Mouse (Mus musculus): Measurements from ENCODE around the gene Tktl1. TPM values are rescaled to one million over a fixed set of nuclear protein-coding genes. Genes with fewer than 3 reads are reported as not detected.

Gene Tktl1
- polyA plus RNA-seq, 2 experiments from 2014 or later = 2.6 to 4.5 TPM

Other genes with a start within 250 kb of the Tktl1 start
- 1 to 10 TPM; 5.2 to 5.8 TPM for gene Renbp, start 246.4 kb upstream of the Tktl1 start, polyA plus RNA-seq (2017; shearing (Covaris generic))
- 10 to 100 TPM; 26.8 to 36.6 TPM for gene Hcfc1, start 210.9 kb upstream of the Tktl1 start, polyA plus RNA-seq (2017; shearing (Covaris generic))
- 10 to 100 TPM; 22.5 to 26.5 TPM for gene Irak1, start 153.3 kb upstream of the Tktl1 start, polyA plus RNA-seq (2017; shearing (Covaris generic))
- not detected for gene Opn1mw, start 49.8 kb upstream of the Tktl1 start, polyA plus RNA-seq (2017; shearing (Covaris generic))
- gene Mecp2, start 41.9 kb upstream of the Tktl1 start, polyA plus RNA-seq (2017; shearing (Covaris generic)) = 10 to 100 TPM; 16.3 to 18.2 TPM
- not detected for gene Tex28, start 9.4 kb upstream of the Tktl1 start, polyA plus RNA-seq (2017; shearing (Covaris generic))
- gene Flna, start 72.6 kb downstream of the Tktl1 start, polyA plus RNA-seq (2017; shearing (Covaris generic)) = 100 to 1,000 TPM; 202 to 298 TPM
- 10 to 100 TPM; 47.0 to 48.0 TPM for gene Emd, start 77.4 kb downstream of the Tktl1 start, polyA plus RNA-seq (2017; shearing (Covaris generic))
- gene Rpl10, start 93.6 kb downstream of the Tktl1 start, polyA plus RNA-seq (2017; shearing (Covaris generic)) = 1,000 to 10,000 TPM in 1 of 2 experiments, 100 to 1,000 TPM in 1; 640 to 1,689 TPM
- gene Taz, start 104.7 kb downstream of the Tktl1 start, polyA plus RNA-seq (2017; shearing (Covaris generic)) = 10 to 100 TPM; 42.1 to 51.3 TPM
- gene Dnase1l1, start 105.1 kb downstream of the Tktl1 start, polyA plus RNA-seq (2017; shearing (Covaris generic)) = 10 to 100 TPM; 16.6 to 18.5 TPM
- 100 to 1,000 TPM; 139 to 153 TPM for gene Atp6ap1, start 119.8 kb downstream of the Tktl1 start, polyA plus RNA-seq (2017; shearing (Covaris generic))
- 100 to 1,000 TPM; 176 to 227 TPM for gene Gdi1, start 127.7 kb downstream of the Tktl1 start, polyA plus RNA-seq (2017; shearing (Covaris generic))
- 10 to 100 TPM; 63.2 to 71.0 TPM for gene Fam50a, start 135.8 kb downstream of the Tktl1 start, polyA plus RNA-seq (2017; shearing (Covaris generic))
- gene Plxna3, start 151.8 kb downstream of the Tktl1 start, polyA plus RNA-seq (2017; shearing (Covaris generic)) = 1 to 10 TPM in 1 of 2 experiments, under 1 TPM in 1; 0.74 to 2.5 TPM
- gene Lage3, start 176.4 kb downstream of the Tktl1 start, polyA plus RNA-seq (2017; shearing (Covaris generic)) = 10 to 100 TPM; 70.4 to 87.6 TPM
- gene Ubl4a, start 196.0 kb downstream of the Tktl1 start, polyA plus RNA-seq (2017; shearing (Covaris generic)) = 10 to 100 TPM; 57.4 to 70.9 TPM
- gene Slc10a3, start 196.1 kb downstream of the Tktl1 start, polyA plus RNA-seq (2017; shearing (Covaris generic)) = 10 to 100 TPM; 22.4 to 34.2 TPM
- gene Fam3a, start 216.0 kb downstream of the Tktl1 start, polyA plus RNA-seq (2017; shearing (Covaris generic)) = 10 to 100 TPM; 17.6 to 27.2 TPM
- gene Ikbkg, start 216.0 kb downstream of the Tktl1 start, polyA plus RNA-seq (2017; shearing (Covaris generic)) = 10 to 100 TPM; 35.4 to 38.5 TPM